28 mouse cellular contexts compared by ENCODE assay signal in genomic region chr11:29766313-29766982, GRCm38 (mm10). TPM values are rescaled to one million over a fixed set of nuclear protein-coding genes. Genes with fewer than 3 reads are reported as not detected.
DNase-seq lines count a peak whose midpoint lies in the region; ATAC-seq and TF ChIP-seq lines count a peak whose summit lies in the region.
"Had no signal": no experiment of that assay in that cellular context is flagged by ENCODE, and none has a peak within 500 bp of the region (broad histone marks: within the 10 kb centered on the region; RNA-seq: fewer than 3 reads in every experiment).

No protein-coding gene starts in this region.

- H3K36me3 ChIP-seq in CH12.LX (replicated peaks in 1 of 2; ENCODE audit: control insufficient read depth in 1 of 2, insufficient read depth in 1 of 2, low read length in 1 of 2), result peaks cover 0 to 4% of the 10 kb centered on the region in 2 experiments
- H3K36me3 ChIP-seq: embryonic facial prominence, embryonic 15.5 days; forebrain, embryonic 15.5 days; heart, embryonic 12.5 days; hindbrain, embryonic 10.5 days; limb, embryonic 10.5 days; liver, embryonic 15.5 days; lung, embryonic 15.5 days; neural tube, embryonic 13.5 days had no signal

- no peak; the same call in 1 of the 2 replicates for TF ChIP-seq EP300 in CH12.LX (IDR thresholded peaks at IDR 0.05; ENCODE audit: low read length)

- DNase-seq in layer of hippocampus, adult 9-11 months, result peak; percentile 42
- DNase-seq in layer of hippocampus, postnatal 10 days (ENCODE audit: low spot score in 2 of 2), result no peak
- no peak for DNase-seq in CH12.LX (ENCODE audit: extremely low read depth)
- peak; percentile 89 for DNase-seq in brain, adult 2 months (ENCODE audit: low read depth, low spot score)
- DNase-seq in adrenal gland, postnatal 14 days, result no peak
- DNase-seq: adrenal gland, postnatal 10 days; cerebellum, adult 9-10 months; heart, postnatal 10 days; kidney, postnatal 25 days; liver; lung, postnatal 36 days; thymus, postnatal 36 days had no signal

- H3K9me3 ChIP-seq in CH12.LX (replicated peaks; ENCODE audit: low read length), result no peaks in the 10 kb centered on the region
- H3K9me3 ChIP-seq: embryonic facial prominence, embryonic 15.5 days; forebrain, embryonic 15.5 days; heart, embryonic 12.5 days; hindbrain, embryonic 10.5 days; limb, embryonic 10.5 days; liver, embryonic 15.5 days; lung, embryonic 15.5 days; megakaryocyte, embryonic 14.5 days; neural tube, embryonic 13.5 days had no signal

- no peaks in the 10 kb centered on the region for H3K79me2 ChIP-seq in CH12.LX (replicated peaks; ENCODE audit: control insufficient read depth, extremely low read depth, insufficient read depth, poor library complexity, severe bottlenecking)

- TF ChIP-seq RAD21 in CH12.LX (IDR thresholded peaks at IDR 0.05; ENCODE audit: low read depth, low read length), result no peak

- TF ChIP-seq POLR2A in CH12.LX (IDR thresholded peaks at IDR 0.05; ENCODE audit: low read depth, low read length), result no peak
- TF ChIP-seq POLR2A in olfactory bulb, adult 2 months (IDR thresholded peaks at IDR 0.05; ENCODE audit: insufficient read depth, low read depth, low read length), result no peak

- ATAC-seq in granulocyte monocyte progenitor cell, adult 5-6 weeks (replicated peaks; ENCODE audit: poor library complexity, severe bottlenecking), result no peak
- ATAC-seq: forebrain, embryonic 15.5 days; hindbrain, embryonic 16.5 days; intestine, embryonic 16.5 days; midbrain, embryonic 16.5 days had no signal

- no peak overlapping the region for H3K4me3 ChIP-seq in CH12.LX (replicated peaks in 1 of 3; ENCODE audit: low read depth in 2 of 3, low read length in 2 of 3, poor library complexity in 1 of 3)
- no peak overlapping the region for H3K4me3 ChIP-seq in olfactory bulb, adult 2 months (ENCODE audit: insufficient read depth, low read depth, low read length)
- H3K4me3 ChIP-seq: embryonic facial prominence, embryonic 15.5 days; forebrain, embryonic 15.5 days; heart, embryonic 12.5 days; hindbrain, embryonic 10.5 days; limb, embryonic 10.5 days; liver, embryonic 15.5 days; lung, embryonic 15.5 days; megakaryocyte, embryonic 14.5 days; myocyte; neural tube, embryonic 13.5 days had no signal

- no peak overlapping the region for H3K9ac ChIP-seq in CH12.LX (ENCODE audit: insufficient read depth, low read depth)
- H3K9ac ChIP-seq: embryonic facial prominence, embryonic 15.5 days; forebrain, embryonic 15.5 days; heart, embryonic 12.5 days; liver, embryonic 15.5 days; lung, embryonic 15.5 days; neural tube, embryonic 13.5 days had no signal

- TF ChIP-seq CTCF in CH12.LX (conservative IDR thresholded peaks at IDR 0.05 in 1 of 2, IDR thresholded peaks at IDR 0.05 in 1 of 2; ENCODE audit: low read depth in 2 of 2, low read length in 2 of 2), result no peak
- TF ChIP-seq CTCF in olfactory bulb, adult 2 months (IDR thresholded peaks at IDR 0.05; ENCODE audit: insufficient read depth, low read depth, low read length), result no peak

- H3K4me2 ChIP-seq in CH12.LX (ENCODE audit: insufficient read depth, low read depth, poor library complexity, severe bottlenecking), result no peak overlapping the region
- H3K4me2 ChIP-seq: embryonic facial prominence, embryonic 15.5 days; forebrain, embryonic 15.5 days; heart, embryonic 12.5 days; liver, embryonic 15.5 days; lung, embryonic 15.5 days; neural tube, embryonic 13.5 days had no signal

- H3K4me1 ChIP-seq in CH12.LX (ENCODE audit: control insufficient read depth in 1 of 2, insufficient read depth in 2 of 2), result peaks cover 5 to 18% of the 10 kb centered on the region in 2 experiments; a peak in 3 of 4 replicates
- H3K4me1 ChIP-seq in olfactory bulb, adult 2 months (ENCODE audit: control insufficient read depth, insufficient read depth, low read length), result peaks cover 2% of the 10 kb centered on the region
- H3K4me1 ChIP-seq: embryonic facial prominence, embryonic 15.5 days; forebrain, embryonic 15.5 days; limb, embryonic 10.5 days; liver, embryonic 15.5 days; lung, embryonic 15.5 days; neural tube, embryonic 13.5 days had no signal

- dilution Hi-C loops in CH12.LX (cut with MboI; ENCODE audit: extremely low pct_ligation_motif_present, extremely low pct_unique_long_range_greater_than_20kb, low sequenced_read_pairs), result no loop called here

- 54% methylated on average over 11 of the region's 11 CpGs for WGBS in olfactory bulb, adult 2 months

- no peak overlapping the region for H3K27ac ChIP-seq in CH12.LX (ENCODE audit: insufficient read depth, low read depth)
- H3K27ac ChIP-seq in olfactory bulb, adult 2 months (ENCODE audit: insufficient read depth, low read depth, low read length), result peak overlapping the region; percentile 72
- H3K27ac ChIP-seq: embryonic facial prominence, embryonic 15.5 days; forebrain, embryonic 15.5 days; hindbrain, embryonic 10.5 days; limb, embryonic 10.5 days; liver, embryonic 15.5 days; lung, embryonic 15.5 days; neural tube, embryonic 13.5 days had no signal

- in situ Hi-C loops in CH12.LX (cut with MboI; ENCODE audit: low pct_ligation_motif_present, low pct_unique_long_range_greater_than_20kb, low sequenced_read_pairs), result no loop called here

- no peaks in the 10 kb centered on the region for H3K27me3 ChIP-seq in CH12.LX (replicated peaks)
- H3K27me3 ChIP-seq: embryonic facial prominence, embryonic 15.5 days; forebrain, embryonic 15.5 days; heart, embryonic 12.5 days; liver, embryonic 15.5 days; lung, embryonic 15.5 days; neural tube, embryonic 13.5 days had no signal

TF ChIP-seq in CH12.LX, 34 proteins besides CTCF, POLR2A, EP300 and RAD21:
- no peak for TF ChIP-seq CHD1 (IDR thresholded peaks at IDR 0.05; ENCODE audit: low read depth, low read length)
- 0 out of 2 replicates have a peak, but pooled peaks have one; percentile 25 for TF ChIP-seq SIN3A (IDR thresholded peaks at IDR 0.05; ENCODE audit: low read length)
- no peak for TF ChIP-seq SMC3 (IDR thresholded peaks at IDR 0.05; ENCODE audit: low read depth, low read length)

RNA-seq across cellular contexts. Expression of gene 4931440F15Rik, which starts 59.0 kb away (rescaled TPM):
- 1 to 10 TPM; 2.2 to 3.1 TPM for total RNA-seq in layer of hippocampus, postnatal 10 days (2021)
- total RNA-seq in CH12.LX (2012; rRNA removed) (0.04 TPM in 1 of 2 replicates, not detected in the other), CH12.LX (2014; rRNA removed) (not detected in 2 replicates)
- polyA plus RNA-seq in CH12.LX (2012; ENCODE audit: insufficient read length, low read depth), result 0.08 TPM in 1 of 2 replicates, not detected in the other
- not detected in 2 replicates for polyA plus RNA-seq in olfactory bulb, adult 2 months (2012; ENCODE audit: insufficient read depth, insufficient read length, low replicate concordance, missing spikeins)
- total RNA-seq in adrenal gland, postnatal 14 days (2021), result 0.53 and 0.56 TPM in 2 replicates
- total RNA-seq in granulocyte monocyte progenitor cell, adult 5-6 weeks (2014; fragmentation: Nextera tagmentation), result not detected in 2 replicates
- 0.21 TPM in 1 of 2 replicates, not detected in the other for total RNA-seq in granulocyte monocyte progenitor cell, adult 5-6 weeks (2017)
- polyA plus RNA-seq: C2C12 had no signal

Comparison
In these comparisons a context has a peak if more than half of its experiments do, and no peak if none do; other contexts are left out.
1. DNase-seq: peak in layer of hippocampus, adult 9-11 months (single experiment) and brain, adult 2 months (single experiment); none in layer of hippocampus, postnatal 10 days (0 of 2), CH12.LX (single experiment) and adrenal gland, postnatal 14 days (single experiment).